Mouse (Mus musculus) liver, postnatal 0 days (tissue): ENCODE data around the gene Fbxo36.

ENCODE experiments used
- CTCF ChIP-seq: sonication (generic); IDR thresholded peaks from 2 replicates; pipeline ENCODE4 v1.5.1; 2016; ENCODE audit warnings: antibody characterized with exemption, low read depth
- EP300 ChIP-seq: IDR thresholded peaks from 2 replicates; pipeline ENCODE4 v1.6.1; 2016; ENCODE audit warnings: antibody characterized with exemption, low read depth, mild to moderate bottlenecking

- no peak for TF ChIP-seq CTCF
- no peak for TF ChIP-seq EP300
Measured at GRCm38 (mm10) chr1:84891746-84892145, 52.1 kb downstream of the Fbxo36 start.
